Mouse (Mus musculus) megakaryocyte, embryonic 14.5 days (primary cell): Measurements from ENCODE around the gene Col8a1.

Experiments
- FLI1 ChIP-seq: IDR thresholded peaks from 2 replicates; pipeline ENCODE4 v1.6.1; 2012; ENCODE audit warnings: low read length, inconsistent platforms, mixed read lengths
- GATA1 ChIP-seq: IDR thresholded peaks from 3 replicates; pipeline ENCODE4 v1.6.1; 2012; ENCODE audit warnings: mixed read lengths, low read length, inconsistent platforms, borderline replicate concordance

DNA sequence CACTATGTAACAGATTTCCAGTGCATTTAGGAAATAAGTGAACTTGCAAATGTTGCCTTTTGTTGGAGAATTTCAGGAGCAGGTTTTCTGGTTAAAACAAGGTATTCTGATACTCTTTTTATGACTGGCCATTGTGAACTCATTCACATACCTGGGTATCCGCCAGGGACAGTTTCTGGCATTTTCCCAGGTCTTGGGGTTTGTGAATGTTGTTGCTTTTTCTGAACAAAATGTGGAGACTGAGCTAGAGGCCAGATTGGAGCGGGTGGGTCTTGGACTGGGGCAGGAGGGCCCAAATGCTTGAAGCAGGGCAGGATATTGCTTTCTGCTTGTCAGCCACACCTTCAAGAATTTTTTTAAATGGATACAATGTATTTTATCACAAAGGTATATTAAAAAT, 35.6 kb downstream of the Col8a1 start:
- no peak for TF ChIP-seq GATA1
- no peak for TF ChIP-seq FLI1
